ENCODE assay signal across 35 mouse cellular contexts in genomic region chr15:77111924-77112323, GRCm38 (mm10).
"Had no signal": no experiment of that assay in that cellular context is flagged by ENCODE, and none has a peak within 500 bp of the region (broad histone marks: within the 10 kb centered on the region; RNA-seq: fewer than 3 reads in every experiment).

No protein-coding gene starts in this region.

- H3K27me3 ChIP-seq: heart, embryonic 12.5 days; heart, embryonic 13.5 days; heart, embryonic 15.5 days; hindbrain, embryonic 12.5 days; hindbrain, embryonic 13.5 days; hindbrain, embryonic 15.5 days; intestine, embryonic 15.5 days; kidney, embryonic 15.5 days had no signal

- ATAC-seq: hindbrain, embryonic 16.5 days; hindbrain, postnatal 0 days; inflammation-experienced regulatory T-cells, adult 6 months; intestine, embryonic 15.5 days; intestine, embryonic 16.5 days; intestine, postnatal 0 days had no signal

- H3K27ac ChIP-seq: heart, adult 2 months; heart, embryonic 10.5 days; heart, embryonic 13.5 days; heart, embryonic 15.5 days; hindbrain, embryonic 10.5 days; hindbrain, embryonic 12.5 days; hindbrain, embryonic 13.5 days; hindbrain, embryonic 14.5 days; hindbrain, embryonic 15.5 days; hindbrain, postnatal 0 days; intestine, embryonic 15.5 days; kidney, embryonic 15.5 days; kidney, postnatal 0 days; layer of hippocampus, adult 2 months had no signal

- H3K4me3 ChIP-seq: heart, adult 2 months; heart, embryonic 10.5 days; heart, embryonic 12.5 days; heart, embryonic 13.5 days; heart, embryonic 15.5 days; hindbrain, embryonic 10.5 days; hindbrain, embryonic 12.5 days; hindbrain, embryonic 13.5 days; hindbrain, embryonic 15.5 days; intestine, embryonic 15.5 days; kidney, embryonic 15.5 days; layer of hippocampus, adult 2 months had no signal

- H3K9ac ChIP-seq: heart, embryonic 12.5 days; heart, embryonic 13.5 days; heart, embryonic 15.5 days; hindbrain, embryonic 12.5 days; hindbrain, embryonic 13.5 days; hindbrain, embryonic 14.5 days; hindbrain, embryonic 15.5 days; intestine, embryonic 15.5 days; kidney, embryonic 15.5 days had no signal

- H3K4me1 ChIP-seq: intestine, embryonic 15.5 days had no signal

- H3K9me3 ChIP-seq: heart, embryonic 10.5 days; heart, embryonic 12.5 days; heart, embryonic 13.5 days; heart, embryonic 15.5 days; hindbrain, embryonic 10.5 days; hindbrain, embryonic 12.5 days; hindbrain, embryonic 13.5 days; hindbrain, embryonic 15.5 days; intestine, embryonic 15.5 days; kidney, embryonic 15.5 days had no signal

- DNase-seq: heart, adult 2 months; heart, postnatal 10 days; heart, postnatal 14 days; heart, postnatal 36 days; heart, postnatal 4 days; kidney, adult 11 months; kidney, adult 18-20 months; kidney, adult 2 months; kidney, adult 8-10 months; kidney, adult 9 months; kidney, postnatal 10 days; kidney, postnatal 14 days; kidney, postnatal 25 days; kidney, postnatal 36 days; kidney, postnatal 4 days; layer of hippocampus, adult 9-11 months had no signal

- H3K4me2 ChIP-seq: heart, embryonic 11.5 days; heart, embryonic 12.5 days; heart, embryonic 13.5 days; heart, embryonic 15.5 days; hindbrain, embryonic 12.5 days; hindbrain, embryonic 13.5 days; hindbrain, embryonic 14.5 days; hindbrain, embryonic 15.5 days; intestine, embryonic 15.5 days; kidney, embryonic 15.5 days had no signal
